8 mouse cellular contexts compared by ENCODE assay signal in the genomic region with DNA sequence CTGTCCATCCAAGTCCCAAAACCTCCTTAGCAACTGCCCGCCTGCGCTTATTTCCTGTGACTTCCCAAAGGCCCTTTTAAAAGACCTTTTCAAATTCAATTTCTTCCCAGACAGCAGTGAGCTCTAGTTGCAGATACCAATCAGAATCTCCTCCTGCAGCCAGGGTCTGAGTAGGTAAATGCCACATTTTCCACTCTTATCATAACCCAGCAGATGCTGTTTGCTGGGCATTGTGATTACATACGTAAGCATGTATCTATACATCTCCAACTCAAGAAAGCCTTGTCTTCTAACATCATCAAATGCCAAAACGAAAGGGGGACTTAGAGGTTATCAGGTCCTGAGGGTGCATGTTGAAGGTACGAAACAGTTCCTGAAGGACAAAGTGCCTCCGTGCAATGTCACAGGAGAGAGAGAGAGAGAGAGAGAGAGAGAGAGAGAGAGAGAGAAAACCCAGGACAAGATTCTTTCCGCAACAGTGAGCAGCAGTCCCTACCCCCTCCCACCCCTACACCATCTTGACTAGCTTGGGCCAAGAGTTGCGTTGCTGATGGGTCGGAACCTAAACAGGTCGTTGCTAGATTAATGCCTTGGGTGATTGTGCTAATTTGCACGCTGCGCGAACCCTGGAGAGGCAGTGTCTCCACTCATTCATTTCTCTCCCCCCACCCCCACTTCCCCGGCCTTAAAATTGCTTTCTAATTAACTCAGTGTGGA. TPM values are rescaled to one million over a fixed set of nuclear protein-coding genes. Genes with fewer than 3 reads are reported as not detected.
A peak's percentile ranks its signal among the peaks of the same experiment; 100 is the strongest.
DNase-seq lines count a peak whose midpoint lies in the region; ATAC-seq and TF ChIP-seq lines count a peak whose summit lies in the region.

No protein-coding gene starts in this region.

- H3K27me3 ChIP-seq in heart, embryonic 11.5 days (ENCODE audit: control insufficient read depth, insufficient read depth, low read length), result no peaks in the 10 kb centered on the region
- no peaks in the 10 kb centered on the region for H3K27me3 ChIP-seq in limb, embryonic 11.5 days (ENCODE audit: control insufficient read depth, insufficient read depth, low read length)

- no peak for TF ChIP-seq POLR2A in olfactory bulb, adult 2 months (IDR thresholded peaks at IDR 0.05; ENCODE audit: insufficient read depth, low read depth, low read length)

- H3K27ac ChIP-seq in heart, embryonic 11.5 days (ENCODE audit: low read depth, low read length), result no peak overlapping the region; the same call in 1 of the 2 replicates
- H3K27ac ChIP-seq in limb, embryonic 11.5 days (replicated peaks; ENCODE audit: low read depth, low read length), result no peak overlapping the region
- H3K27ac ChIP-seq in olfactory bulb, adult 2 months (ENCODE audit: insufficient read depth, low read depth, low read length), result no peak overlapping the region

- H3K4me1 ChIP-seq in heart, embryonic 11.5 days (ENCODE audit: control insufficient read depth, insufficient read depth, low read length), result no peaks in the 10 kb centered on the region
- peaks cover 5% of the 10 kb centered on the region; the same call in 1 of the 2 replicates for H3K4me1 ChIP-seq in limb, embryonic 11.5 days (ENCODE audit: control insufficient read depth, insufficient read depth, low read length)
- H3K4me1 ChIP-seq in olfactory bulb, adult 2 months (ENCODE audit: control insufficient read depth, insufficient read depth, low read length), result no peaks in the 10 kb centered on the region

- H3K36me3 ChIP-seq in heart, embryonic 11.5 days (ENCODE audit: control insufficient read depth, insufficient read depth, low read length), result no peaks in the 10 kb centered on the region
- no peaks in the 10 kb centered on the region for H3K36me3 ChIP-seq in limb, embryonic 11.5 days (ENCODE audit: control insufficient read depth, insufficient read depth, low read length)

- H3K9ac ChIP-seq in heart, embryonic 11.5 days (ENCODE audit: low read depth, low read length), result peak overlapping the region; percentile 50; the same call in 1 of the 2 replicates
- no peak overlapping the region for H3K9ac ChIP-seq in limb, embryonic 11.5 days (ENCODE audit: low read length)

- H3K4me3 ChIP-seq in heart, embryonic 11.5 days (ENCODE audit: low read depth, low read length), result peak overlapping the region; percentile 28
- H3K4me3 ChIP-seq in limb, embryonic 11.5 days (ENCODE audit: low read depth, low read length), result no peak overlapping the region
- H3K4me3 ChIP-seq in olfactory bulb, adult 2 months (ENCODE audit: insufficient read depth, low read depth, low read length), result peak overlapping the region; percentile 21

- H3K9me3 ChIP-seq in heart, embryonic 11.5 days (replicated peaks; ENCODE audit: control insufficient read depth, low read length), result no peaks in the 10 kb centered on the region
- no peaks in the 10 kb centered on the region for H3K9me3 ChIP-seq in limb, embryonic 11.5 days (ENCODE audit: control insufficient read depth, low read length)

- ATAC-seq in heart, embryonic 11.5 days (replicated peaks; ENCODE audit: insufficient number of reproducible peaks, low FRiP score, low TSS enrichment), result no peak
- peak; percentile 63; the same call in 1 of the 2 replicates for ATAC-seq in limb, embryonic 11.5 days (ENCODE audit: insufficient number of reproducible peaks, low FRiP score, low TSS enrichment, low read depth)

- no peak for TF ChIP-seq CTCF in olfactory bulb, adult 2 months (IDR thresholded peaks at IDR 0.05; ENCODE audit: insufficient read depth, low read depth, low read length)

- H3K4me2 ChIP-seq in heart, embryonic 11.5 days, result peak overlapping the region; percentile 65
- H3K4me2 ChIP-seq in limb, embryonic 11.5 days (ENCODE audit: low read depth, severe bottlenecking), result peak overlapping the region; percentile 5; the same call in 1 of the 2 replicates

- no peak for DNase-seq in heart, adult 9 months (ENCODE audit: low spot score in 2 of 2)
- peak; percentile 49 for DNase-seq in thymus, postnatal 25 days
- DNase-seq in thymus, adult 18-20 months, result no peak
- no peak for DNase-seq in limb, embryonic 11.5 days (ENCODE audit: low spot score)
- no peak for DNase-seq in layer of hippocampus, adult 11-12 months (ENCODE audit: low spot score)
- no peak for DNase-seq in adrenal gland, postnatal 14 days

- 35% methylated on average over 14 of the region's 14 CpGs for WGBS in heart, embryonic 11.5 days (ENCODE audit: insufficient replicate concordance)
- 42% methylated on average over 14 of the region's 14 CpGs for WGBS in limb, embryonic 11.5 days
- 26% methylated on average over 14 of the region's 14 CpGs for WGBS in olfactory bulb, adult 2 months

RNA-seq across cellular contexts. Expression of gene B230118H07Rik, which starts 3.0 kb away (rescaled TPM):
- polyA plus RNA-seq in heart, embryonic 11.5 days (2014; fragmentation: Nextera tagmentation; extraction: Ambion mirVana), result 44.9 and 47.2 TPM in 2 replicates
- 60.6 and 61.7 TPM in 2 replicates for polyA plus RNA-seq in limb, embryonic 11.5 days (2014; fragmentation: Nextera tagmentation; extraction: Ambion mirVana)
- polyA plus RNA-seq in olfactory bulb, adult 2 months (2012; ENCODE audit: insufficient read depth, insufficient read length, low replicate concordance, missing spikeins), result not detected in 2 replicates
- total RNA-seq in adrenal gland, postnatal 14 days (2021), result 31.8 and 32.7 TPM in 2 replicates

RNA-seq across cellular contexts. Expression of gene Rag1, which starts 3.1 kb away (rescaled TPM):
- polyA plus RNA-seq in heart, embryonic 11.5 days (2014; fragmentation: Nextera tagmentation; extraction: Ambion mirVana), result 0.14 TPM in 1 of 2 replicates, not detected in the other
- polyA plus RNA-seq in limb, embryonic 11.5 days (2014; fragmentation: Nextera tagmentation; extraction: Ambion mirVana), result 0.56 and 0.87 TPM in 2 replicates
- 321 and 562 TPM in 2 replicates for polyA plus RNA-seq in olfactory bulb, adult 2 months (2012; ENCODE audit: insufficient read depth, insufficient read length, low replicate concordance, missing spikeins)
- total RNA-seq in adrenal gland, postnatal 14 days (2021), result 0.19 and 1.9 TPM in 2 replicates

RNA-seq across cellular contexts. Expression of gene Traf6, which starts 25.9 kb away (rescaled TPM):
- polyA plus RNA-seq in heart, embryonic 11.5 days (2014; fragmentation: Nextera tagmentation; extraction: Ambion mirVana), result 8.3 and 10.2 TPM in 2 replicates
- polyA plus RNA-seq in limb, embryonic 11.5 days (2014; fragmentation: Nextera tagmentation; extraction: Ambion mirVana), result 18.5 and 20.9 TPM in 2 replicates
- polyA plus RNA-seq in olfactory bulb, adult 2 months (2012; ENCODE audit: insufficient read depth, insufficient read length, low replicate concordance, missing spikeins), result not detected in 2 replicates
- total RNA-seq in adrenal gland, postnatal 14 days (2021), result 16.1 and 17.0 TPM in 2 replicates

RNA-seq across cellular contexts. Expression of gene Rag2, which starts 27.8 kb away (rescaled TPM):
- not detected in 2 replicates for polyA plus RNA-seq in heart, embryonic 11.5 days (2014; fragmentation: Nextera tagmentation; extraction: Ambion mirVana)
- 0.13 TPM in 1 of 2 replicates, not detected in the other for polyA plus RNA-seq in limb, embryonic 11.5 days (2014; fragmentation: Nextera tagmentation; extraction: Ambion mirVana)
- polyA plus RNA-seq in olfactory bulb, adult 2 months (2012; ENCODE audit: insufficient read depth, insufficient read length, low replicate concordance, missing spikeins), result not detected in 2 replicates
- 0.48 TPM in 1 of 2 replicates, not detected in the other for total RNA-seq in adrenal gland, postnatal 14 days (2021)

Comparison
In these comparisons a context has a peak if more than half of its experiments do, and no peak if none do; other contexts are left out.
1. RNA of gene Rag1, which starts 3.1 kb away (polyA plus RNA-seq): 321 to 562 TPM in olfactory bulb, adult 2 months; 0.56 to 0.87 TPM in limb, embryonic 11.5 days and 0.14 TPM in heart, embryonic 11.5 days; every median in the first group is over 100 times any median in the second.